Mouse (Mus musculus) testis, adult 2 months (tissue): ENCODE results near the gene Kif18b. TPM values are rescaled to one million over a fixed set of nuclear protein-coding genes. Genes with fewer than 3 reads are reported as not detected.

Experiments used
- H3K27ac ChIP-seq: fragments of 200-500 bp; 2 replicates; pipeline ENCODE4 v1.5.1; 2012; ENCODE audit warnings: low read depth, low read length; ENCODE audit not compliant: control insufficient read depth, insufficient read depth
- H3K27me3 ChIP-seq: fragments of 200-500 bp; 2 replicates; pipeline ENCODE4 v1.6.1; 2012; ENCODE audit warnings: mild to moderate bottlenecking, low read length, moderate library complexity; ENCODE audit not compliant: control insufficient read depth, insufficient read depth
- H3K36me3 ChIP-seq: fragments of 200-500 bp; 2 replicates; pipeline ENCODE4 v1.6.1; 2012; ENCODE audit warnings: mild to moderate bottlenecking, low read length; ENCODE audit not compliant: control insufficient read depth, insufficient read depth
- H3K4me1 ChIP-seq: fragments of 200-500 bp; 2 replicates; pipeline ENCODE4 v1.6.1; 2012; ENCODE audit warnings: low read length; ENCODE audit not compliant: control insufficient read depth, insufficient read depth
- H3K4me3 ChIP-seq: fragments of 200-500 bp; 2 replicates; pipeline ENCODE4 v1.5.1; 2012; ENCODE audit warnings: low read depth, mild to moderate bottlenecking, low read length, moderate library complexity, mixed read lengths; ENCODE audit not compliant: control insufficient read depth
- CTCF ChIP-seq: fragments of 200-500 bp; IDR thresholded peaks from 2 replicates; pipeline ENCODE4 v1.5.1; 2012; ENCODE audit warnings: low read depth, mild to moderate bottlenecking, inconsistent platforms, low read length, moderate library complexity; ENCODE audit not compliant: control insufficient read depth, insufficient read depth, insufficient replicate concordance
- POLR2A ChIP-seq: fragments of 200-500 bp; IDR thresholded peaks from 2 replicates; pipeline ENCODE4 v1.6.1; 2012; ENCODE audit warnings: low read depth, mild to moderate bottlenecking, inconsistent platforms, low read length, moderate library complexity; ENCODE audit not compliant: control insufficient read depth
- polyA plus RNA-seq: library from polyadenylated mRNA; depleted of rRNA; stranded (reverse); fragments of >200 nt; gene quantifications from 2 replicates; pipeline ENCODE4 v1.2.3, GENCODE M21; 2012

Kif18b gene
- polyA plus RNA-seq, 1 experiment = 25.9 TPM

DNA sequence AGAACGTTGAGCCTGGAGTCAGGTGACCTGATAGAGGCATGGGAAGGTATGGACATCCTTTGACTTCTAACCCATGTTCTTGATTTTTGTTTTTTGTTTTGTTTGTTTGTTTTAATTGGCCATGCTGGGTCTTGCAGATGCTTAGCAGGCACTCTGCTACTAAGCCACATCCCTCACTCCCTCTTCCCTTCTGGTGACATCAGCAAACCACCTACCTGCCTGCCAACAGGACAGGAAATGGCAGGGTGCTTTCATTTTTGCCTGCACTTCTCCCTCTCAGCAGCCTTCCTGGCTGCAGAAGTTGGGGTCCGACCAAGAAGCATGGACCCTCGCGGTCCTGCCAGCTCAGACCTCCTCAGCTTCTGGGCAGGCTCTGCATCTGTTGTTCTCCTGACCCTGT lies 36.2 kb upstream of the Kif18b start:
- H3K27ac ChIP-seq = no peak overlapping the region
- no peaks in the 10 kb centered on the region for H3K27me3 ChIP-seq
- peaks cover 13% of the 10 kb centered on the region for H3K4me1 ChIP-seq
- no peaks in the 10 kb centered on the region for H3K36me3 ChIP-seq
- H3K4me3 ChIP-seq = no peak overlapping the region
- TF ChIP-seq POLR2A = no peak
- TF ChIP-seq CTCF = no peak

DNA sequence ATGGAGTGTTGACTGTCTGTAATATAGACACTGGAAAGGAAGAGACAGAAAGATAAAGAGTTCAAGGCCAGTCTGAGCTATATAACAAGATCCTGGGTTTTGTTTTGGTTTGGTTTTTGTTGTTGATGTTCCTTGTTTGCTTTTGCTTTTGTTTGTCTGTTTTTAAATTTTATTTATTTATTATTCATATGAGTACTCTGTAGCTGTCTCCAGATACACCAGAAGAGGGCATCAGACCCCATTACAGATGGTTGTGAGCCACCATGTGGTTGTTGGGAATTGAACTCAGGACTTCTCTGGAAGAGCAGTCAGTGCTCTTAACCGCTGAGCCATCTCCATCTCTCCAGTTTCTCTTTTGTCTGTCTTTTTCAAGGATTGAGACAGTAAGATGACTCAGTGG lies 33.9 kb upstream of the Kif18b start:
- Histone ChIP-seq H3K4me3 (no peak overlapping the region), H3K36me3 (no peaks in the 10 kb centered on the region), H3K27me3 (no peaks in the 10 kb centered on the region), H3K4me1 (peaks cover 11% of the 10 kb centered on the region), H3K27ac (no peak overlapping the region)
- TF ChIP-seq CTCF (no peak), POLR2A (no peak)

DNA sequence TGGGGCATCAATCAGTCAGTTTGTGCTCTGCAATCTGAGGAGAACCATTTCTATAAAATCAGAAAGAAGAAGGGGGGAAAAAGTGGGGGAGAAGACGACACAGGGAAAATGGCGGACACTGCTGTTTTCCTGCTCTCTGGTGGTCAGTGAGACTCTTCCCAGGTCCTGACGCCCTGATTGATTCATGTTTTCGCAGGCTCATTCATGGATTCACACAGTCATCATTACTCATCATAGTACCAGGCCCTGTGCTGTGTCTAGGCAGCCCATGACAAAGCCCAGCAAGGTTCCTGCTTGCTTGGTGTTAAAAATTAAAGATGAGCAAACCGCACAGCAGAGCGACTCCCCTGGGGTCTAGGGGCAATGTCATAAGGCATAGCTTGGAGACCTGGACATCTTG lies 33.5 kb upstream of the Kif18b start:
- Histone ChIP-seq H3K4me3 (no peak overlapping the region), H3K36me3 (no peaks in the 10 kb centered on the region), H3K27ac (no peak overlapping the region), H3K27me3 (no peaks in the 10 kb centered on the region), H3K4me1 (peaks cover 6% of the 10 kb centered on the region)
- TF ChIP-seq CTCF (no peak), POLR2A (no peak)

DNA sequence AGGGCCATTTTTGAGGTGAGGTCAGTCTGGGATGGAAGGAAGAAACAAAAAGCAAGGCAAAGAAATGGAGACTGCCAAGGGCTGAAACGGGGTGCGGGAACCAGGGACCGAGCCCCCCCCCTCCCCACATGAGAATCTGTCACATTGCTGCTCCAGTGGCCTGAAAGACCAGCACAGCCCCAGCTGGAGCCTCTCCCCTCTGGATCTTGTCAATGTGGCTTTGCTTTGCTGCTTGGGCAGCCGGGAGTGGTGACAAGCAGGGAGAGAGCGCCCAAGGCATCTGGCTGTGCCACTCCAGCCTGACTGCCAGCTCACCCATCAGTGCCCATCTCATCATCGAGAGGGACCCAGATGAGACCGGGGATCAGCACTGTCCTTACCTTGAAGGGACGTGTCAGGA lies 32.8 kb upstream of the Kif18b start:
- no peaks in the 10 kb centered on the region for H3K4me1 ChIP-seq
- H3K27ac ChIP-seq = no peak overlapping the region
- no peaks in the 10 kb centered on the region for H3K27me3 ChIP-seq
- H3K36me3 ChIP-seq = no peaks in the 10 kb centered on the region
- TF ChIP-seq CTCF (no peak), POLR2A (no peak)
- H3K4me3 ChIP-seq = no peak overlapping the region

DNA sequence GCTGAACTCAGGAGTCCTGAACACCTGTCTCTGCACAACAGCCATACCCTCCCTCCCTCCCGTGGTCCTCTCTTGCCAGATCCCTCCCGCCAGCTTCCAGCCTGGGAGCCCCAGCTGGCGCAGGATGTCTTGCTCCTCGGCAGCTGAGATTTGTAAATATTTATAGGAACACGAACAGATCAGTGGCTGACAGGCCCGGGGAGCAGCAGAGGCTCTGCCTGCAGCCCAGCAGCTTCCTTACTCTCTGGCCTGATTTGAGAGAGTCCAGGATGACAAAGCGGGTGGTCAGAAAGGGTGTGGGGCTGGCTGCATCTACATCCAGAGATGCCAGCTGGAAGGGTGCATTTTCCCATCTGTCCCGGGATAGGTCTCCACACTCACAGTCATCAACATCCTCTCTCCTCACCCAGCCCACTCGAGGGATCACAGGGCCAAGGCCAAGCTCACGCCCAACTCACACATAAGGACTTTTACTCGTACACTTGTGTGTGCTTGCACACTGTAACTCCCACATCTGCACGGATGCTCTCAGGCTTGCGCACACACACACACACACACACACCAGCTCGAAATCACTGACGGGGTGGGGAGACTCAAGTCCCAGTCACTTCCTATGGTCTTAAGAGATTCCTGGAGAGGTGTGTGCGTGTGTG lies 32.2 kb upstream of the Kif18b start:
- no peak overlapping the region for H3K27ac ChIP-seq

DNA sequence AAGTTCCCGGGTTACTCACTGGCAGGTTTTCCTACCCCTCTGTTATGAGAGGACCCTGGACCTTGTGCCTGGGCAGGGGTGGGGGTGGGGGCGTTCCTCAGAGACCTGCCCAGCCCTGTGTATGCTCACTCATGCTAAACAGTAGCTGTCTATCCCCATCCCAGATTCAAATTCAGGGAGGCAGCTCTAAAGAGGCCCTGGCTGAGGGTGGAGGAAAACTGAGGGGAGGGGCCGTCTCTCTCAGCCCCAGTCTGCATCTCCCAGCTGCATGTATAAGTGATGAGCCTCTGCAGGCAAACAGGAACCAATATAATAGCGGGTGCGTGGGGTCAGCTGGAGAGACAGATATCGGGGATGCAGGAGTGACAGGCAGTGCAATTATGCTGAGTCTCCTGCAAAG lies 28.0 kb upstream of the Kif18b start:
- no peaks in the 10 kb centered on the region; the same call in 1 of the 2 replicates for H3K27me3 ChIP-seq
- H3K36me3 ChIP-seq = no peaks in the 10 kb centered on the region
- H3K4me3 ChIP-seq = no peak overlapping the region
- peaks cover 8% of the 10 kb centered on the region for H3K4me1 ChIP-seq
- no peak overlapping the region for H3K27ac ChIP-seq
- no peak for TF ChIP-seq CTCF
- no peak for TF ChIP-seq POLR2A

More for the DNA sequence above, 32.2 kb upstream of the Kif18b start:
- Histone ChIP-seq H3K27me3 (no peaks in the 10 kb centered on the region), H3K4me1 (no peaks in the 10 kb centered on the region), H3K4me3 (no peak overlapping the region), H3K36me3 (no peaks in the 10 kb centered on the region)
- no peak for TF ChIP-seq CTCF
- TF ChIP-seq POLR2A = no peak

DNA sequence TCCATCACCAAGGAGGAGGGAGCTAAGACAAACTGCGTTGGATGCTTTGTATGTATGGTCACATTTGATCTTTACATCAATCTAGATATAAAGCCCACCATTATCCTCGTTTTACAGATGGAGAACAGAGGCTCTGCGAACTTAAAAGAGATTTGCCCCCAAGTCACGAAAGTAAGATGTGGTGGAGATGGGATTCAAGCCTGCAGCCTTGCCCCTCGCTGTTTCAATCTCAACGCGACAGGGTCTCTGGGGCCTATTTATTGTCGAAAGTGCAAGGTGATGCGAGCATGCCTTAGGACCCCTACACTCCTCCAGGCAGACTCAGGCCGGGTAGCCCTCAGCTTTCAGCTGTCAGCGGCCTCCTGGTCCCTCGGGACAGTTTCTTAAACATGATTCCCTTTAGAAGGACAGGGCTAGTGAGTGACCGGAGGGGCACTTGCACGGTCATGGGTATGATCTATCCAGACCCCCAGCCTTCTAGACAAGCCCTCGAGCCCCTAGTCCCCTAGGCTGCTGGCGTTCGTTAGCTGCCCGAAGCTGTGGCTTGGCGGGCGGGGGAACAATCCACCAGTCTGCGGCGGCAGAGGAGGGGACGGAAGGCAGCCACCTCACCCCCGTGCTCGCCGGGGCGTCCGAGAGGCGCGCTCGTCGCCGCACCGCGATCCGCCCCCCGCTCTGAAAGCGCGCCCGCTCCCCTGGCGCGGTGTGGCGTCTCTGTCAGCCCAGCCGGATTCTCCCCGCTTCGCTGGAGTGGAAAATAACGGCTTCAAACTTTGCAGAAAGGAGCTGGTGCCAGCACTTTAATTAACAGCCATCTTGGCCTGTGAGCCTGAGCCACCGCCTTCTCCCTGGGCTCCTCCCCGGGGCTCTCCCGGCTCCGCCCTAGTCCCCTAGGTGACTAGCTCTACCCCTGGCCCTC lies 23.4 kb upstream of the Kif18b start:
- no peak overlapping the region for H3K27ac ChIP-seq
- no peaks in the 10 kb centered on the region for H3K36me3 ChIP-seq
- H3K4me3 ChIP-seq = peak overlapping the region; percentile 43
- no peaks in the 10 kb centered on the region; the same call in none of the 2 replicates for H3K27me3 ChIP-seq
- H3K4me1 ChIP-seq = peaks cover 16% of the 10 kb centered on the region
- TF ChIP-seq CTCF = no peak
- TF ChIP-seq POLR2A = no peak

DNA sequence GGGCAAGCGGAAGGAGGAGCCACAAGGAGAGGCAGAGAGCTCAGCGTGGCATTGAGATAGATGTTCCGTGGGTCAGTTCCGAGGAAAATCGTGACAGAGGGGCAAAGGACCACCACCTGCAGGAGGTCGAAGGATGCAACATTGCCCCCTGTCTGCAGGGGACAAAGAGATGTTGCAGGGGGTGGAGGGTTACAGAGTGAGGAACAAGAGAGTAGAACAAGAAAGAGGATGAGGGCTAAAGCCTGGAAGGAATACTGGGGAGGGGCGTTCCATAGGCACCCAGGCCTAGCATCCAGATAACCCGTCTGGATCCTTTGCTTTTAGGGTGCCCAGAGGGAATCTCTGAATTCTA lies 22.0 kb upstream of the Kif18b start:
- Histone ChIP-seq H3K27me3 (no peaks in the 10 kb centered on the region; the same call in none of the 2 replicates), H3K4me3 (peak overlapping the region; percentile 30; the same call in 1 of the 2 replicates), H3K27ac (no peak overlapping the region), H3K36me3 (no peaks in the 10 kb centered on the region), H3K4me1 (peaks cover 16% of the 10 kb centered on the region)
- TF ChIP-seq CTCF = no peak
- no peak for TF ChIP-seq POLR2A
